Mouse (Mus musculus) MEL (cell line): Measurements from ENCODE around the gene Rbfox3.

Experiments
- CTCF ChIP-seq, 3 experiments: IDR thresholded peaks in 2 of 3; conservative IDR thresholded peaks in 1 of 3; 2 replicates each; pipeline ENCODE4 v1.5.1; 2011 to 2012; ENCODE audit warnings: low read length in 3 of 3, low read depth in 2 of 3, mild to moderate bottlenecking in 2 of 3, improper control_type of control experiment in 1 of 3, inconsistent platforms in 1 of 3, mixed read lengths in 1 of 3, moderate library complexity in 1 of 3; ENCODE audit not compliant: control insufficient read depth in 1 of 3, insufficient read depth in 1 of 3, poor library complexity in 1 of 3, severe bottlenecking in 1 of 3
- POLR2A ChIP-seq, 2 experiments: IDR thresholded peaks; 2 replicates each; pipeline ENCODE4 v1.6.1; 2011 to 2012; ENCODE audit warnings: low read length in 2 of 2, mild to moderate bottlenecking in 2 of 2, control low read depth in 1 of 2, improper control_type of control experiment in 1 of 2, low read depth in 1 of 2, moderate library complexity in 1 of 2; ENCODE audit not compliant: control insufficient read depth in 1 of 2, insufficient read depth in 1 of 2, poor library complexity in 1 of 2

GRCm38 (mm10) chr11:118676364-118676763 lies 235.0 kb downstream of the Rbfox3 start:
- TF ChIP-seq CTCF (IDR thresholded peaks at IDR 0.05 in 2 of 3, conservative IDR thresholded peaks at IDR 0.05 in 1 of 3; ENCODE audit: control insufficient read depth in 1 of 3, insufficient read depth in 1 of 3, low read depth in 2 of 3, low read length in 3 of 3, poor library complexity in 1 of 3, severe bottlenecking in 1 of 3) (no peak), POLR2A (IDR thresholded peaks at IDR 0.05; ENCODE audit: control insufficient read depth in 1 of 2, insufficient read depth in 1 of 2, low read depth in 1 of 2, low read length in 2 of 2, poor library complexity in 1 of 2) (no peak)
